Mouse (Mus musculus): ENCODE data around the gene Mycbp2.
A peak's percentile ranks its signal among the peaks of the same experiment; 100 is the strongest.

The Mycbp2 gene

DNA sequence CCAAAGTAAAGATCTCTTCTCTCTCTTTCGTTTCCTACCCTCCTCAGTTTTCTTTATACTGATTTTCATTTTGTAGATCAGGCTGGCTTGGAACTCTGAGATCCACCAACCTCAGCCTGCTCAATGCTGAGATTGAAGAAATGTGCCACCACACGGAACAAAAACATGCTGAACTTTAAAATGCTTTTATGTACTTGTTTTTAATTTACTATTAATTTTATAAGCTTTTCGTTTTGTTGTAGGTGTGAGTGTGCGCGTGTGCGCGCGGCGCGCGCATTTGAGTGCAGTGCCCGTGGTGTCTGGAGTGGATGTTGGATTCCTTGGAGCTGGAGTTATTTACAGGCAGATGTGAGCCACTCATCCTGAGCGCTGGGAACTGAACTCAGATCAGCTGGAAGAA, 246.3 kb downstream of the Mycbp2 start:
- peak; percentile 53 for DNase-seq

GRCm38 (mm10) chr14:103099238-103099933, 247.2 kb downstream of the Mycbp2 start, which contains the start of gene Fbxl3:
Gene Fbxl3 (minus strand): TSS chr14:103099566.
- DNase-seq, result peak; percentile 100

DNA sequence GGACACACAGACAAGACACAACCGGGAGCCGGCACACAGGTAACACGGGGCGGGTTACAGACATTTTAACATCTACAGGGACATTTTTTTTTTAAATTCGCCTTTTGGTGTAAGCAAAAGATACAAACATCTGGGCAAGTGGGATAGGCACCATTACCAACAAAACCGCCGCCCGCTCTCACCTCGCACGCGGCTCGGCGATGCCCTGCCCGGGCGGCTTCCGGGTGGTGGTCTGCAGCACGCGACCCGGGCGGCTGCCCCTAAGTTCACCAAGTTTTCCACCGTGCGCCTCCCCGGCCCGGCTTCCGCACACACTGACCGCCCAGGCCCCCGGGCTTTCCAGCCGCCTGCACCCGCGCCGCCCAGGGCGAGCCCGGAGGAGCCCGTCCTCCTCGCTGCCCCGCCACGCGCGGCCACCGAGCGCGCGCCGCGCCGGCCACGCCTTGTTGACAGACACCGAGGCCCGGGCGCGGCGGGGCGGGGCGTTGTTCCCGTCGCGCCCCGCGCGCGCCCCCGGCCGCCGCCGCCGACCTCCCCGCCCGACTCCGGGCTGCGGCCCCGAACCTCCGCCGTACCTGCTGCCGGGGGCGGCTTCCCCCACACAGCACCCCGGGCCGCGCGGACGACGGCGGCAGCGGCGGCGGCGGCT, 247.9 kb downstream of the Mycbp2 start:
- DNase-seq, result peak; percentile 99

- no peak for DNase-seq
Measured at GRCm38 (mm10) chr14:103098213-103098586, 248.4 kb downstream of the Mycbp2 start.

DNA sequence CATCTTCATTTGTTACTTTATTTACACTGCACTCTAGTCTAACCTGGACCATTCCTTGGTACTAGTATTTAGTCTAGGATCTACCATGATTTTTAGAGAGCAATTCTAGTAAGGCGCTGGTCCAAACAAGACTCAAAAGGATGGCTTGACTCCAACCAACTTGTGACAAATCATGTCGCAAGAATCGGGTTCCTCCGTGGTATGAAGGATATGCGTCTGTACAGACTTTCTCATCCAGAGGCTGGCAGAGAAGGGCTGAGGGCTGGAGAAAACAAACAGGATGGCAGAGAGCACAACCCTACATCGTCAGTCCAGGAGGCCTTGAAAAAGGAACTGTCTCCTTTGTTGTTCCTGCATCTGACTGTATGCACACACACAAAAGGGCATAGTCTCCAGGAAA, 250.0 kb downstream of the Mycbp2 start:
- DNase-seq, result peak; percentile 91

GRCm38 (mm10) chr14:103095826-103096225, 250.8 kb downstream of the Mycbp2 start:
- DNase-seq, result peak; percentile 71

DNA sequence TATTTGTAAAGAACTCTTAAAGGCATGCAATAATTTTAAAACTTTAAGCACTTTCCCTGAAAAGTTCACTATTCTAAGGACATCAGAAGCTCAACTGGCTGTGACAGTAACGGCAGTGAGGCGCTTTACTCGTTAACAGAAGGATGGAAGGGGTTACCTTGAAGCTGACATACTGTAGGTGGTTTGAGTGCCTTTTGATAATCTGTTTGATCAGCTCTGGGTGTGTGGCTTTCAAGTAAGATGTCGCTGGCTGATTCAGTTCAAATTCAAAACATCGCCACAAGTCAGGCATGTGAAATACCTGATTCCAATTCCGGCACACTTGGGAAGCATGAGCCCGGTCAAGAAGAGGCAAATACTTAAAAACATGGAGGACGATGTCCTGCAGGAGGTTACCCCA, 251.6 kb downstream of the Mycbp2 start:
- peak; percentile 82 for DNase-seq

- DNase-seq, result peak; percentile 22
Measured at GRCm38 (mm10) chr14:103093670-103094069, 252.9 kb downstream of the Mycbp2 start.

GRCm38 (mm10) chr14:103093236-103093635, 253.4 kb downstream of the Mycbp2 start:
- peak; percentile 22 for DNase-seq

GRCm38 (mm10) chr14:103088624-103089023, 258.0 kb downstream of the Mycbp2 start:
- DNase-seq, result peak; percentile 97

- peak; percentile 43 for DNase-seq
Measured at GRCm38 (mm10) chr14:103087846-103088245, 258.8 kb downstream of the Mycbp2 start.

DNA sequence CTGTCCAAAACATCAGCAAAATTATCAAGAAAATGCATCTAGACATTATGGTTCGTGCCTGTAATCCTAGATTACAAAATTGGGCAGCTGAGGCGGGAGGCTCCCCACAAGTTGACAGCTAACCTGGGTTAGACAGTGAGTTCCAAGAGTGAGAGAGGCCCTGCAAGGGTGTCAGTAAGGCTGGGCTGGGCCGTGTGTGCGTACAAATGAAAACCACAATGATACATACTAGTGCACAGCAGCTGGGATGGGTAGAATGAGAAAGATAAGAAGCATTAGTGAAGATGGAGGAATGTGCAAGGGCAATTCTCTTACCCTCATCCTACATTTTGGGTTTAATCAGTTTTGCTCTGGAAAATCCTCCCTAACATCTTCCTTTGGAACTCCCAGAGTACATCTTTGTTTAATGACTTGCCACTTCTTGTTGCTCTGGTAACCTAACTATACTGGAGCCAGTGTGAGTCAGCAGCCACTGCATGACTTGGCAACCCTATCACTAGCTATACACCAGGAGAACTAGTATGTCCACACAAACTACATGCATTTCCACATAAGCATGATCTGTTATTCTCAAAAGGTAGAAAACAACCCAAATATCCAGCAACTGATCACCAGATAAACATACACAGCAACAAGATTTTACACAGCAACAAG, 259.8 kb downstream of the Mycbp2 start:
- DNase-seq, result peak; percentile 85

DNA sequence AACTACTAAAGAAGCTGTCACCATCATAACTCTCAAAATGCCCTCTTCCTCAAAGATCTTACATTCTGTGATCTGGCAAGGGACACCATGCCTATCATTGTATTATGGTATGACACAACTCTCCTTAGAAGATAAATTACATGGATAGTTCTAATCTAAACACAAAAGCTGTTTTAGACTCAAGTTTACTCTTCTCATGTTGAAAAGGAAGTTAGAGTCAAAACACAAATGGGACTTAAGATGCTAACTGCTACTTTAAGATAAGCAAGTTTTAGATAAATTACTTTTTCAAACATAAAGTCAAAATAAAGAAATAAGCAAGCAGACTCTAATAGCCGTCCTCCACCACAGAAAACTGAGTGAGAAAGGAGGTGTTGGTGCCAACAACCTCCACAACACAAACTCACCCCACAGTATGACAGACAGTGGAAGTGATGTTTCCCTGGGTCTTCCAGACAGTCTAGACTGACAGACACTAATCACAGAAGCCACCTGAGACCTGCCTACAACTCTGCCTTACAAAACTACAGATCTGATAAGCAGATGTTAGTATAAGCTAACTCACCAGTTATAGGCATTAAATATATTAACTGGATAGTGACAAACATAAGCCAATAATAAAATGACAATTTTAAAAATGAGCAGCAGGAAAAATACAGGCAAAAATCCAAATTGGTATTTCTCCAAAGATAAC, 260.6 kb downstream of the Mycbp2 start:
- DNase-seq, result no peak

GRCm38 (mm10) chr14:103079209-103079977, 267.2 kb downstream of the Mycbp2 start:
- peak; percentile 90 for DNase-seq

GRCm38 (mm10) chr14:103078006-103078912, 268.4 kb downstream of the Mycbp2 start:
- DNase-seq, result peak; percentile 87

GRCm38 (mm10) chr14:103077272-103078005, 269.2 kb downstream of the Mycbp2 start:
- DNase-seq, result peak; percentile 41

- DNase-seq, result peak; percentile 84
Measured at GRCm38 (mm10) chr14:103075166-103075565, 271.4 kb downstream of the Mycbp2 start.

DNA sequence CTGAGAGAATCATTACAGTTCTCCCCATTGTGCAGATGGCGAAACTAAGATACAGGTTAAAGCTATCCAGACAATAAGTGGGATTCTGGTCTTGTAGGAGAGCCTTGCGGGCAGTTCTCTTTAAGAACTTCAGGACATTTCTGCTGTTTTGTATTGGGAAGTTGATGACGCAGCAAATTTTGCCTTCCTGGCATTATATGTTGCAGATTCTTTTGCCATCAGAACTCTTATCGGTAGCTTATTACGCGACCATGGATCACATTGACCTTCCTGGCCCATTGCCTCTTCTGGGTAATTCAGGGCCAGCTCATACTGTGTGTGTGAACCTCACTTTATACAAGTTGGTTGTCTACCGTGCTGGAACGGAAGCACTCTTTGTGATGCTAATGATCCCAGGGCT, 272.8 kb downstream of the Mycbp2 start:
- peak; percentile 66 for DNase-seq

GRCm38 (mm10) chr14:103072731-103073130, 273.9 kb downstream of the Mycbp2 start:
- DNase-seq, result peak; percentile 75

DNA sequence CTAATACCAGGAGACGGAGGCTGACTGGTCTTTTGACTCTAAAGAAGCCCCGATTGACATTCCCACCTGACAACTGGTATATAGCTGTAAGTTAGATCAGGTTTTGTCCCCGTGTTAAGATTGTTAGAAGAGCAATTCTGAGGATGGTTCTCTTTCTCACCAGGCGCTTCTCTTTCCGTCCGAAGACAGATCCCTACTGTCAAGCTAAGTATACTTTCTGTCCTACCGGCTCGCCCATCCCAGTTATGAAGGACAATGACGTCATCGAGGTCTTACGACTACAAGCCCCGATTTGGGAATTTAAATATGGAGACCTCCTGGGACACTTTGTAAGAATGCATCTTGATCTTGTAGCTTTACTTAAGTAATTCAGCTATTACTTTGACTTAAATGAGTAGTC, 275.1 kb downstream of the Mycbp2 start:
- DNase-seq, result peak; percentile 80

- DNase-seq, result peak; percentile 93
Measured at GRCm38 (mm10) chr14:103070790-103071189, 275.8 kb downstream of the Mycbp2 start.
